Mouse (Mus musculus) brain, embryonic 14.5 days (tissue): Measurements from ENCODE around the gene Tbxa2r. TPM values are rescaled to one million over a fixed set of nuclear protein-coding genes. Genes with fewer than 3 reads are reported as not detected.

Experiments used
- DNase-seq: peaks from one replicate; pipeline ENCODE4 v3.0.0-alpha.2; 2011; ENCODE audit warnings: low read depth
- CTCF ChIP-seq: fragments of 200-500 bp; IDR thresholded peaks from 2 replicates; pipeline ENCODE4 v1.5.1; 2012; ENCODE audit warnings: inconsistent platforms, mild to moderate bottlenecking, moderate library complexity, borderline replicate concordance; ENCODE audit not compliant: insufficient read depth, insufficient read length; ENCODE audit errors: extremely low read depth
- POLR2A ChIP-seq: fragments of 200-500 bp; IDR thresholded peaks from 2 replicates; pipeline ENCODE4 v1.6.1; 2012; ENCODE audit warnings: mild to moderate bottlenecking, inconsistent platforms, borderline replicate concordance; ENCODE audit not compliant: poor library complexity, insufficient read depth, insufficient read length, severe bottlenecking; ENCODE audit errors: extremely low read depth
- polyA plus RNA-seq: library from polyadenylated mRNA; depleted of rRNA; stranded (reverse); fragments of >200 nt; gene quantifications from 2 replicates; pipeline ENCODE4 v1.2.3, GENCODE M21; 2012; rRNA removed

Gene Tbxa2r
- polyA plus RNA-seq, 1 experiment: 5.3 TPM

DNA sequence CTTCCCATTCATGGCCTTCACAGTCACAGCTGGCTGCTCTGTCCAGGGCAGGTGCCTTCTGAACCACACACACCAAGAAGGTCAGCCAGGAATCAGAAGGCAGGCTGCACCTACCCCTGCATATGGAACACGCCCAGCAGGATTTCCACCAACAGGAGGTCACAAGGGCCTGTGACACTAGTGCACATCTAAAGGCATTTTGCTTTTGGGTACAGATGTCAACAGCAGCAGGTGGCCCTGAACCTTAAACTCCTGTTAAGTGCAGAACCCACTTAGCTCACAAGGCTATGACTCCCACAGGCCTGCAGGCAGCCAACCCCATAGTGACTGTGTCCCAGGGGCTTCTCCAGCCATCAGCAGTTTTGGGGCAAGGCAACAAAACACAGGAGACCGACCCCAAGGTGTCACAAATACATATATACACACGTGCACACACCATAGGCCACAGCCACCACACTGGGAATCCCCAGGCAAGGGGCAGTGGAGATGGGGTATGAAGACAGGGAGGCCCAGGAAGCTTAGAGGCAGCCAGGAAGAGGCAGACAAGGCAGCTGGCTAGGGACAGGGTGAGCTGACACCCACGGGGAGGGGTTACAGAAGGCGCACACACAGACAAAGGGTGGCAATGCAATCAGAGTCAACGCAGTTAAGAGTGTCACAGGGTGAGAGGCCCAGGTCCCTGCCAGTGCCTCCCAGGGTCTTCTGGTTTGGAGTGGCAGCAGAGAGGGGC lies 38.1 kb downstream of the Tbxa2r start:
- DNase-seq: no peak
- TF ChIP-seq CTCF (no peak), POLR2A (no peak)

- DNase-seq: no peak
- no peak for TF ChIP-seq POLR2A
- TF ChIP-seq CTCF: no peak
Observed at GRCm38 (mm10) chr10:81367207-81367495, 38.6 kb downstream of the Tbxa2r start.

DNA sequence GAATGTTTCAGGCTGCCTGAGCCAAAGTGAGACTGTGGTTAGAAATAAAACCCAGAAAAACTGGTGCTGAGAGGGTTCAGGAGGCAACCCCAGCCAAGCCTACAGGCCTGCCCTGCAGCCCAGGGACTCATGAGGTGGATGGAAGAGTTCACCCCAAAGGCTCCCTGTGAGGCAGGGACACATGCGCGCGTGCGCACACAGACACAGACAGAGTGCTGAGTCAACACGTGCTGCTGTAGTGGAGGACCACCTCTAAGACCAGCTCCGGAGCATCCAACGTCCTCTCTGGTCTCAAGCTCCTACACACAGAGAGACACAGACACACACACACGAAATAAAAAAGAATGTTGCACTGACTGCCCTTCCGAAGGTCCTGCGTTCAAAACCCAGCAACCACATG lies 46.8 kb downstream of the Tbxa2r start:
- DNase-seq: no peak
- TF ChIP-seq POLR2A: no peak
- TF ChIP-seq CTCF: no peak

DNA sequence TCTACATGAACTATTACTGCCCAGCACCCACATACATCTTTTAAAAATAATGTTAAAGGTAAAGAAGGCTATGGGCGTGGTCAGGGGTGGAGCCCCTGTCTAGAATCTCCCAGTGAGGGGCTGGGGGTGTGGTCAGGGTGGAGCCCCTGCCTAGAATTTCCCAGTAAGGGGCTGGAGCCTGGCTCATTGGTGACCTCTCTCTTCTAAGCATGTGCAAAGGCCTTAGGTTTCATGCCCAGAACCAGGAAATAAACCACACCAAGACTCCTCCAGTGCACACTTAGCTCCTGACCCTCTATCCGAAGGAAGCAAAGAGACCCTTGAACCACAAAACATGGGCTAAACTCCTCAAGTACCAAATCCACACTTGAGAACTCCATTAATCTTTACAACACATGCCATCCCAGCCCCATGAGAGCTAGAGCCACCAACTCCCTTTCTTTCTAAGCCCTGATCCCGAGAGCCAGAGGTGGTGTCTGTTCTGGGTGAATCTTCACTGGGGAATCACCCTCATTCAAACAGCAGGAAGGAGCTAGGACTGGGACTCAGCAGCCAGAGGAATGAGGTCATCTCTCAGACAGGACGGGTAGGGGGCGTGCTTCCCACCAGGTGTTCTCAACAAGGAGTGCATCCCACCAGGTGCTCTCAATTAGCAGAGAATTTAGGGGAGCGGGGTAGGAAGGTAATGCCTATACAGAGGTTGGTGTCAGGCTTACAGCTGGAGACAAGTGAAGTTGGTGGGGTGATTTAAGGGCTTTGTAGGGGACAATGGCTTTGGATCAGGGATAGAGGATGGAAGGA lies 48.2 kb downstream of the Tbxa2r start:
- TF ChIP-seq CTCF (no peak), POLR2A (no peak)
- no peak for DNase-seq

DNA sequence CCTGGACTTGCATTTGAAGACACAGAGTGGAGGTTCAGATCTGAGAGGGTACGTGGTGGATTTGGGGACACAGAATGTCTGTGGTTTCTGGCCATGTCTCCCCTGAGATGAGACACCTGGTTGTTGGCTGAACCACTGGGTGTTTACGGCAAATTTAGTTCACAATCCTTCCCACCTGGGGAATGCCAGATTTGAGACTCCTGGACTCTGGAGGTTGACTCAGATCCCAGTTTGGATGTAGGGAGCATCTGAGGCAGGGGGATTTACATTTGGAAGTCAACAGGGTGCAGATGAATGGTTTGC lies 48.8 kb downstream of the Tbxa2r start:
- DNase-seq: no peak
- TF ChIP-seq POLR2A (no peak), CTCF (no peak)

DNA sequence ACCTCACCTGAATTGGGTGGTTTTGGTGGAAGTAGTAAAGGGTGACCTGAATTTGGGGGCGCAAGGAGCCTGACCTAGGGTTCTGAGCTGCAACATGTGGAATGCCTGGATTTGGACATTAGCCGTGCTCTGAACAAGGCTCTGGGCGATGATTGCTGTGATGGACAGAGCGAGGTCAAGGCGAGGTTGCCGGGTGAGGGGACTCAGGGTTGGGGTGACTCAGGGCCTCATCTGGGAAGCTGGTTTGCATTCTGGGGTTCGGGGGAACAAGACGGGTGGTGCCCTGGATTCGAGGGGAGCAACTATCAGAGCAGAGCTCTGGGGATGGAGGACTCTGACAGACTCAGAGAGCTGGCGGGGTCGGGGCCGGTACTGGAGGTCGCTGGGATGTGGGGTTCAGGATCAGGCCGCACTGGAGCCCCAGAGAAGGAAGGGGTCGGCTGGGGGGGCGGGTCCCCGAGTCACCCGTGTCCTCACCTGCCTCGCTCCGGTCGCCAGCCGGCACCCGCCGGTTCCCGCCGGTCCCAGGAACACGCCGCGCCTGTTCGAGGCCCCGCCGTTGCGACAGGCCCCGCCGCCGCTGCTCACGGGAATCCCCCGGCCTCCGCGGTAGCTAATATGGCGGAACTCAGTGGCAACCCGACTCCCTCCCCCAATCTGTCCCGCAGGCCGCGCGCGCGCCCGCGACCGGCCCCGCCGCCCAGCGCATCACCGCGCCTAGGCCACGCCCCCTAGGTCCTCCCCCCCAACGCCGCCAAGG lies 49.4 kb downstream of the Tbxa2r start, which contains the start of gene Fzr1:
Fzr1 (minus strand) TSS at position 724 of the 760 bp plus-strand sequence.
- no peak for DNase-seq
- TF ChIP-seq POLR2A: peak; percentile 89
- no peak for TF ChIP-seq CTCF

DNA sequence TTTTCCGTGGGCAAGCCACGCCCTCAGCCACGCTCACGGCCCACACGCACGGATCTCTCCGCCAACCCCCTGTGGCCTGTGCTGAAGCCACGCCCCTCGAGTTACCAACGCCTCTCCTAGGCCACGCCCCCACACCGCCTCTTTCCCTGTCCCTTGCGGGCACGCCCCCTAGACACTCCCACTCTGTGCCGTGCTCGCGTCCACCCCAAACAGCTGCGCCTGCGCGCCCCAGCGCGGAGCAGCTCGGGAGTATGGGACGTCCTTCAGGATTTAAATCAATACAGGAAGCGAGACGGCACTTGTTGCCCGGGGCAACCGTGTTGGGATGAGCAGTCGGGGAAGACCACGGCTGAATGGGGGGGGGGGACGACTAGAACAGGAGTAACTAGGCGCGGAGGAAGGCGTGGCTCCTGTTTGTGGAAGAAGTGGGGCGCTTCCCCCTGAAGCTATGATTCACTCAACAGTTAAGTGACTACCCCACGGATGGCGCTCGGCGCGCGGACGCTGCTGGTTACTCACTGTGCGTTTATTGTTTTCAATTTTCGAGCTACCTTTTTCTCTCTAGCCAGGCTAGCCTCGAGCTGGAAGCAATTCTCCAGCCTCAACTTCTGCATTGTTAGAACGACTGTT lies 50.1 kb downstream of the Tbxa2r start:
- DNase-seq: peak; percentile 100
- no peak for TF ChIP-seq CTCF
- peak; percentile 12; the same call in 1 of the 2 replicates for TF ChIP-seq POLR2A

GRCm38 (mm10) chr10:81379183-81379553 lies 50.6 kb downstream of the Tbxa2r start:
- DNase-seq: no peak
- TF ChIP-seq CTCF (no peak), POLR2A (no peak)

DNA sequence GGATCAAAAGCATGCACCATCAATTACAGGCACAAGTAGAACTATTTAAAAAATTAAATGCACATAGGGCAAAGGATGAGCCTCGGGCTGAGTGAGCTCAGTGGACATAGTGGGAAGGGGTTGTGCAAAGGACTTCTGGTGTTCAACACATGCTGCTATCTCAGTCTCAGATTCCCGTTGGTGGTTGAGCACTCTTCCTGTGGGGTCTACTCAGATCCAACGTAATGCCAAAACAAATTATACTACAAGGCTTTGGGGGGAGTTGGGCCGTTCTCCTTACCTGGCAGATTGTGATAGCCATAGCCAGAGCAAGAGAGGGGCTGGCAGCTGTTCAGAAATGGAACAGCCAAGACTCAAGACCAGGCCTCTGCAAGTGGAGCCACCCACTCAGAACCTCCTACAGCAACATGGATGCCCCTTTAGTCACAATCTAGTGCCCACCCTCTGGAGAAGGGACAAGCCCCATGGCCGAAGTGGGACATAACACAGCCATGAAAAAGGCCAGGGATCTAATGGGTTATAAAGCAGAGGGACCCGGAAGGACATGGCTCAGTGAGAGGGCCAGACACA lies 51.4 kb downstream of the Tbxa2r start:
- TF ChIP-seq POLR2A (no peak), CTCF (no peak)
- DNase-seq: no peak

DNA sequence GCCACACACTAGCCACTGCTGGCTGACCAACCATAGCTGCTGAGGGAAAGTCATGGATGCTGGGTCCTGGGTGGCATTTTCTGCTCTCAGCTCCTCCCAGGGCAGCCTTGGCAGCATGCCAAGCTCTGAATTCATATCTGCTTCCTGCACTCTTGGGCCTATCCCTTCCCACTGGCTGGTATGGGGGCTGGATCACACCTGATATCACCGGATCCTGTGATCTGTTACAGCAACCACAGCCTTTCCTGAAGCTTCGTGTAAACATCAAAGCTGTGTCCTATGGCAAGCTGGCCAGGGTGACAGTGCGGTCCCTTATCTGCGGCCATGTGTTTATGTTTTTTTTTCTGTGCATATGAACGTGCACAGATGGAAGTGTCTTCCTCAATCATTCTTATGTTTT lies 53.5 kb downstream of the Tbxa2r start:
- TF ChIP-seq CTCF: no peak
- no peak for TF ChIP-seq POLR2A
- DNase-seq: no peak

GRCm38 (mm10) chr10:81383802-81384604 lies 55.5 kb downstream of the Tbxa2r start, which contains the start of the genes Dohh and Gm48551:
Gene Dohh (plus strand): TSS chr10:81384428.
Gene Gm48551 (plus strand): TSS chr10:81384466.
- DNase-seq: peak; percentile 100
- TF ChIP-seq POLR2A (peak; percentile 67; the same call in 1 of the 2 replicates), CTCF (no peak)

DNA sequence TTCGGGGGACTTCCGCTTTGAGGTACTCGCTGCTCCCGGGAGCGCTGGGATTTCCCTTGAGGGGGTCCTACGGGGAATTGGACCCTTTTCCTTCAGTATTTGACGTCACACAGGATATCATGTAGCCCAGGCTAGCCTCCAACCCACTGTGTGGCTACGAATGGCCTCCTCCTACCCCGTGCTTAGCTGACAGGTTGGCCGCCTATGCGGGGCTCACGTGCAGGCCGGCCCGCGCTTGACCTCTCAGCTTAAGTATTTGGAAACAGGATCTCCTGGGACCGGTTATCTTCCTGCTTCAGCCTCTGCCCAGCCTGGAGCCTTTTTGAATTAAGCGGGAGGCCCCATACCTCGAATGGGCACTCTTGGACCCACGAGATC lies 56.1 kb downstream of the Tbxa2r start:
- no peak for TF ChIP-seq POLR2A
- no peak for TF ChIP-seq CTCF
- no peak for DNase-seq

Other genes starting within 250 kb of the Tbxa2r start
- gene Creb3l3, start 229.9 kb upstream of the Tbxa2r start, polyA plus RNA-seq: 0.19 and 0.20 TPM in 2 replicates
- 203 and 214 TPM in 2 replicates for gene Map2k2, start 222.8 kb upstream of the Tbxa2r start, polyA plus RNA-seq
- gene Zbtb7a, start 193.5 kb upstream of the Tbxa2r start, polyA plus RNA-seq: 9.2 and 12.7 TPM in 2 replicates
- gene Pias4, start 160.8 kb upstream of the Tbxa2r start, polyA plus RNA-seq: 38.4 and 47.8 TPM in 2 replicates
- 1,504 and 1,952 TPM in 2 replicates for gene Eef2, start 152.1 kb upstream of the Tbxa2r start, polyA plus RNA-seq
- 82.3 and 88.4 TPM in 2 replicates for gene Dapk3, start 145.7 kb upstream of the Tbxa2r start, polyA plus RNA-seq
- gene 4930442H23Rik, start 144.9 kb upstream of the Tbxa2r start, polyA plus RNA-seq: not detected in 2 replicates
- gene Nmrk2, start 126.7 kb upstream of the Tbxa2r start, polyA plus RNA-seq: 0.18 and 0.21 TPM in 2 replicates
- 134 and 169 TPM in 2 replicates for gene Atcay, start 97.9 kb upstream of the Tbxa2r start, polyA plus RNA-seq
- gene Zfr2, start 95.6 kb upstream of the Tbxa2r start, polyA plus RNA-seq: 59.8 and 63.6 TPM in 2 replicates
- 30.6 and 31.9 TPM in 2 replicates for gene Matk, start 75.8 kb upstream of the Tbxa2r start, polyA plus RNA-seq
- gene Mrpl54, start 61.8 kb upstream of the Tbxa2r start, polyA plus RNA-seq: 67.0 and 72.1 TPM in 2 replicates
- gene Apba3, start 61.8 kb upstream of the Tbxa2r start, polyA plus RNA-seq: 45.2 and 47.0 TPM in 2 replicates
- 4.6 and 4.9 TPM in 2 replicates for gene Tjp3, start 37.1 kb upstream of the Tbxa2r start, polyA plus RNA-seq
- 267 and 268 TPM in 2 replicates for gene Pip5k1c, start 35.8 kb upstream of the Tbxa2r start, polyA plus RNA-seq
- gene Cactin, start 7.6 kb upstream of the Tbxa2r start, polyA plus RNA-seq: 41.4 and 44.3 TPM in 2 replicates
- gene Gipc3, start 14.5 kb downstream of the Tbxa2r start, polyA plus RNA-seq: 0.05 and 0.16 TPM in 2 replicates
- gene Hmg20b, start 21.7 kb downstream of the Tbxa2r start, polyA plus RNA-seq: 49.5 and 63.8 TPM in 2 replicates
- 13.1 and 15.6 TPM in 2 replicates for gene Mfsd12, start 28.8 kb downstream of the Tbxa2r start, polyA plus RNA-seq
- 0.19 and 0.25 TPM in 2 replicates for gene 4930404N11Rik, start 37.1 kb downstream of the Tbxa2r start, polyA plus RNA-seq
- gene Fzr1, start 49.8 kb downstream of the Tbxa2r start, polyA plus RNA-seq: 154 and 184 TPM in 2 replicates
- 64.0 and 67.4 TPM in 2 replicates for gene Dohh, start 55.7 kb downstream of the Tbxa2r start, polyA plus RNA-seq
- gene Gm48551, start 55.7 kb downstream of the Tbxa2r start, polyA plus RNA-seq: 6.8 and 9.6 TPM in 2 replicates
- gene Gm48552, start 60.3 kb downstream of the Tbxa2r start, polyA plus RNA-seq: 8.7 and 9.4 TPM in 2 replicates
- 3.0 and 4.2 TPM in 2 replicates for gene Smim24, start 64.3 kb downstream of the Tbxa2r start, polyA plus RNA-seq
- 9.2 and 16.7 TPM in 2 replicates for gene Nfic, start 126.9 kb downstream of the Tbxa2r start, polyA plus RNA-seq
- 396 and 427 TPM in 2 replicates for gene Celf5, start 154.0 kb downstream of the Tbxa2r start, polyA plus RNA-seq
- 152 and 206 TPM in 2 replicates for gene Ncln, start 167.7 kb downstream of the Tbxa2r start, polyA plus RNA-seq
- gene S1pr4, start 171.4 kb downstream of the Tbxa2r start, polyA plus RNA-seq: 0.54 and 0.59 TPM in 2 replicates
- 0.95 and 1.1 TPM in 2 replicates for gene Gna15, start 195.5 kb downstream of the Tbxa2r start, polyA plus RNA-seq
- gene Gna11, start 216.5 kb downstream of the Tbxa2r start, polyA plus RNA-seq: 110 and 115 TPM in 2 replicates
- gene Aes, start 230.8 kb downstream of the Tbxa2r start, polyA plus RNA-seq: 568 and 696 TPM in 2 replicates
- 82.1 and 123 TPM in 2 replicates for gene Tle2, start 245.8 kb downstream of the Tbxa2r start, polyA plus RNA-seq